Mouse (Mus musculus) kidney, adult 18-20 months (tissue): Measurements from ENCODE around the gene Parn.

Experiments used
- DNase-seq: peaks from one replicate; pipeline ENCODE4 v3.0.0; 2021

Parn gene

DNA sequence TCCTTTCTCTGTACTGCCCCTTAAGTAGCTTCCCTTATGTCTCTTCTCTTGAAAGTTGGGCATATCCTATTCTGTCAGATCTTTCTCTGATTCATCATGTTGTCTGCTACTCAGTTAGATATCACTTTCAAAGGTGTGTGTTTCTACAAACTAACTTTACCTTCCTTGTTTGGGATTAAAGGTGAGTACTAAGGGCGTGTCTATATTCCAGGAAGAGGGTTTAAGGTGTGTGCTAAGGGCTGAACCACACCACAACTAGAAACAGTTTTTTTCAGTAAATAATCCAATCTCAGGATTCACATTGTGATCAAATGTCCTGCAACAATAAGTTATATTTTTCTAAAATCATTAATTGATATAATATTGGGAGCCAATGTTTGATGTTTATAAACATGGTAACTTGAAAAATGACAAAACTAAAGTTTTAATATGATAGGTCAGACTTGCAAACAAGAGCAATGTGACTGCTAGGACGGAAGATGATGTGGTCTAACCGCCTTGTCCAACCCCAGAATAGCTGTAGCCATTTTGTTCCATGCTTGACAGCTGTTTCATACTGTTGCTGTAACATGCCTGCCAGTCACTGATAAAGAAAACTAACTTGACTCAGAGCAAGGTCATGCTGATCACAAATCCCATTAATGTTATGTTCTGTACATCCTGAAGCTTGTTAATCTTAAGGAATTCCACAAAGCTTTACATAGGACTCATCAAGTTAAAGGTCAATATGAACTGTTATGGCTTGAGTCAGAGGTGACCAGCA is 46.0 kb downstream of the Parn start:
- DNase-seq = no peak

DNA sequence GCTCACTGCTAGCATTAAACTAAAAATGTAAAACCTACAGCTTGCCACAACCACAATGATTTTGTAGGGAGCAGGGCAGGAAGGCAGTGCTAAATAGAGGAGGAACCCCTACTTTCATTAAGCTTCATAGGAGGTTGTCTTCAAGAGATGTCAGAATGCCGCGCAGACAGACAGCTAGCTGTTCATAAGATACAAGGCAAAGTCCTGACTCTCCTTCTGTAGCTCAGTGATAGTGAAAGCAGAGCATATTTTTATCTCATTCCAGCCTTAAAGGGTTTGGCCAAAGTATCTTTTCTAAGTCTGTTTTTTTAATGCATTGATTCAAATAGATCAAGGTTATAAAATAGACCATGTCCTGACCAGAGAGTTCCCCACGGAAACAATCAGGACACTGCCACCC is 47.8 kb downstream of the Parn start:
- DNase-seq = no peak

DNA sequence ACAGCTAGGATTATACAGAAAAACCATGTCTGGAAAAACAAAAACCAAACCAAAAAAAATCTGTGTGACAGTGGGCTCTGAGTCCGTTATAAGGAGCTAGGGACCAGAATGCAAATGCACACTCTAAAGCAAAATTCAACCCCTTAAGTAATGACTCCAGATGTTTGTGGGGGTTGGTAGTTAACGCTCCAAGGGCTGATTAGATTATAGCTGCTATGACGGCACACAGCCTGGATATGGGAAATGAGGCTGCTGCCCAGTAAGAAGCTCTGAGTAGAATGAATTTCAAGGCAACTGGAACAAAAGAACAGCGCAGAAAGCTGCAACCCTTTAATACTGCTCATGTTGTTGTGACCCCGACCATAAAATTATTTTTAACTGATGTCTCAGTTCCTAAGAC is 52.7 kb downstream of the Parn start:
- DNase-seq = no peak

DNA sequence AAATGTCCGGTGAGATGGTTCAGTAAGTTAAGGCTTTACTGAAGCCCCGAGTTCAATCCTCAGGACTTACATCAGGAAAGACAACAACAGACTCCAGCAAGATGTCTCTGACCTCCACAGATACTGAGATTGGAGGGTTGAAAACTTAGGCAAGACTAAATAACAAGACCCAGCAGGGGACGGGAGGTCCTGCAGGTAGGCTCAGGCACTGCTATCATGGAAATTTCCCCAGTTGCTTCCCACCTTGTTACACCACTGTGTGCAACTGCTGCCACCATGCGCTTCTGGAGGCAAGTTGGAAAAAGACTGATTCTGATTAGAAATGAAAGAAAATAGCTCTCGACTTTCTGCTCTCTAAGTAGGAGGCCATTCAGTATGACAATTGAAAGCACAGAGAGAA is 55.4 kb downstream of the Parn start:
- DNase-seq = no peak

DNA sequence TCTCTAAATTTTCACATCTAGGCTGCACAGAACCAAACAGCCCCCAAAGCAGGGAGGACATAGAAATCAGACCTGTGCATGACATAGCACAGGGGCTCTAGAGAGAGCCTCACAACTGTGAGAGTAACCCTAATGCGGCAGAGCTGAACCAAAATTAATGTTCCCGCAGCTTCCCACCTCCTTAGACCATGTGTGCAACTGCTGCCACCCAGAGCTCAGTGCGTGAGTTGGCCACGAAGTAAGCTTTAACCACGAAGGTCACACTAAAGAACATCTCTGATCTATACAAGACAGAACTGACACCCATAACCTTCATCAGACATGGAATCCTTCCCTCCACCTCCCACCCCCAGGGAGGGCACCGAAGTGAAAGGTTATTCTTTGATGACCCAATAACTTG is 55.9 kb downstream of the Parn start:
- no peak for DNase-seq

DNA sequence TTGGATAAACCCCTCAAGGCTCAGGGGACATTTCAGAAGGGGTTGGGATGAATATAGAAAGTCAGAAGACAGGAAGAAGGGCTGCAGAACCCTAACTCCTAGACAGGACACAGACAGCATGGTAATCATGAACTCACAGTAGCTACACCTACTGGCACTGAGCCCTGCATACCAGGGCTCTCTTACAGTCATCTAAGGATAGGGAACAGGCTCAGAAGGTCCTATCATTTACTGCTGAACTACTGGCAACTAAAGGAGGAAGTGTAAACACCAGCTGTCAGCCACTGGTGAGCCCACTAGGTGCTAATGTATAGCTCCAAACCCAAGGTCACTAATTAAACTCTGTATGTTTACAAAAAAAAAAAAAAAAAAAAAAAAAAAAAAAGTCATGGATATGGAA is 56.6 kb downstream of the Parn start:
- peak; percentile 34 for DNase-seq

DNA sequence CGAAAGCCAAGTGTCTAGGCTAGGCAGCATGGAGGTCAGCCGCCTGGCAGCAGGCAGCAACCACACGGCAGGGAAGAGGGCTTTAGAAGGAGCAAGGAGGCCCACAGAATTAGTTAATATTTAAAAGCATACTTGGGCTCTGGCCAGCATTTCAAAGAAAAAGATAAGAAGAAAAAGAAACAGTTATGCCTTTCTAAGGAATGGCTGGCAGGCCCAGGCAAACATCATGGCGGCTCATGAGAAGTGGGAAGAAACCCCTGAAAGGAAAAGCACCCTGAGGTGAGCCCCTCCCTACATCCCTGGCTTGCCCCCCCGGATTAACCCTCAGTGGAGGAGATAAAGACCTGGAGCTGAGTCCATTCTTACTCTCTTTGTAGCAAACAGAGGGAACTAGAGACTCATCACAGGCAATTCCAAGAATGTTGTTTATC is 57.0 kb downstream of the Parn start:
- peak; percentile 28 for DNase-seq

DNA sequence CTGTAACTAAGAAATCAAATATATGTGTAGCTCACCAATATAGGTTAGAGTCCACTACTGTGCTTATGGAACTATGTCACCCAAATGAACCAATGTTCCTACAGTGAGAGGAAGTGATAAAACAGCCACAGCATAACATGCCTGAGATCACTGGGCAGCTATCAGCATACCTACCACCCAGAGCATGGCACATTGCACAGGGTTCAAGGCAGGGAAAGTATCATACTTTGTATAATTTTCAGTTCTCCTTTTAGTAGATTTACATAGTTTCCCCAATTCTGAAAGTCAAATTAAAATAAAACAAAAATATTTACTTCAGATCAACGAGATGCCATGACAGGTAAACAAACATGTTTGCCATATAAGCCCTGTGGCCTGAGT is 59.3 kb downstream of the Parn start:
- no peak for DNase-seq

DNA sequence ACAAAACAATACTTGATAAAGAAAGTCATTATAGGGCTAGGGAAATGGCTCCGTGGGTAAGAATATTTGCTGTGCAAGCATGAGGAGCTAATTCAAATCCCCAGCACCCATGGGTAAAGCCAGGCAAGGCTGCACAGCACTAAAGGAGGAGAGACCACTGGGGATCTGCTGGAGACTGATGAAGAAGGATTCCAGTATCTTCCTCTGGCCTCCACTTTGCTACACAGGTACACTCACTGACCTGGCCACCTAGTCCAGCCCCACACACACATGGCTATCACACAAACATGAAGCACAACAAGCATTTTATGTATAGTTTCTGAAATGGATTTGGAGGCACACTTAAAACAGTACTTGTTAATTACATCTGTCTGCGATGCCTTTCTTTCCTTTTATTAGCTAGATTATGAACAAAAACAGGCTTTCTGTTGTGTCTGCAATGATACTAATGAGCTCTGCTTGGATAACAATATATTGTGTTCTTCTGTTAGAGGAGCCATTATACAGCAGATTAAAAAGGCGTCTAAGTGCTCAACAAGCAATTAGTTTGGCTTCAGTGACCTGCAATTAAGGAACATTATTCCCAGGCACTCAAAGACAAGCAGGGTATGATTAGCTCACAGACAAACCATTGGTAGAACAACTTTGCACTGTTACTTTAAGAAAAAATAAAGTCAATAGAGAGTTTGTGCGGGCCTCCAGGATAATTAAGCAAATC is 59.8 kb downstream of the Parn start:
- DNase-seq = no peak

DNA sequence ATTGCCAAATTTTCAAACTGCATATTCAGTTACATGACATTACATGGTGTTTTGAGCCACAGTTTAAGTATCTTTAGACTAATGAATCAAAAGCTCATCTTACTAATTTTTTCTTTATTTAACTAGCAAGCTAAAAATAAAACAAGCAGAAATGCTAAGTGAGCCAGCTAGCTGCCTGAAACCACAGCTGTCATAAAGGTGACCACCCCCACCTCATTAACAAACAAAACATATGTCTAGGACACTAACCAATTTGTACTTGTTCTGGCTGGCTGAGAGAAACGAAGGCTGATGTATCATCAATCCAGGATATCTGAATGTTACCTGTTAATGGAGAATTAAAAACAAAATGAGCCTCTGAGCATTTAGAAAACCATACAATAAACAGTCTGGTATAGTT is 65.2 kb downstream of the Parn start:
- DNase-seq = no peak

DNA sequence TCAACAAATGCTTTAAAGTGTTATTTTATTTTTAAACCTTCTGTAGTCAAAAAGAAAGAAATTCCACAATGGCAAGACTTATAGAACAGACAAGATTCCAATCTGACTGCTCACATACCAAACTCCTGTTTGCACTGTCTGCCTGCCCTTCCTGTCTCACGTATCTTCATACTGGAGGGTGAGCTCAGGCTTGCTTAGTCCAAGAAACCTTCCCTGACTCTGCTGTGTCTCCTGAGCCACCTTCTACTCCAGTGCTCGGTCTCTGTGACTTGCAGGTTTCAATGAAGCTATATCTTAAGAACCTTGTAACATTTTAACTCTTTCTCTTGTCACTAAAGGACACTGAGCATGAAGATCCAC is 78.9 kb downstream of the Parn start:
- DNase-seq = no peak

DNA sequence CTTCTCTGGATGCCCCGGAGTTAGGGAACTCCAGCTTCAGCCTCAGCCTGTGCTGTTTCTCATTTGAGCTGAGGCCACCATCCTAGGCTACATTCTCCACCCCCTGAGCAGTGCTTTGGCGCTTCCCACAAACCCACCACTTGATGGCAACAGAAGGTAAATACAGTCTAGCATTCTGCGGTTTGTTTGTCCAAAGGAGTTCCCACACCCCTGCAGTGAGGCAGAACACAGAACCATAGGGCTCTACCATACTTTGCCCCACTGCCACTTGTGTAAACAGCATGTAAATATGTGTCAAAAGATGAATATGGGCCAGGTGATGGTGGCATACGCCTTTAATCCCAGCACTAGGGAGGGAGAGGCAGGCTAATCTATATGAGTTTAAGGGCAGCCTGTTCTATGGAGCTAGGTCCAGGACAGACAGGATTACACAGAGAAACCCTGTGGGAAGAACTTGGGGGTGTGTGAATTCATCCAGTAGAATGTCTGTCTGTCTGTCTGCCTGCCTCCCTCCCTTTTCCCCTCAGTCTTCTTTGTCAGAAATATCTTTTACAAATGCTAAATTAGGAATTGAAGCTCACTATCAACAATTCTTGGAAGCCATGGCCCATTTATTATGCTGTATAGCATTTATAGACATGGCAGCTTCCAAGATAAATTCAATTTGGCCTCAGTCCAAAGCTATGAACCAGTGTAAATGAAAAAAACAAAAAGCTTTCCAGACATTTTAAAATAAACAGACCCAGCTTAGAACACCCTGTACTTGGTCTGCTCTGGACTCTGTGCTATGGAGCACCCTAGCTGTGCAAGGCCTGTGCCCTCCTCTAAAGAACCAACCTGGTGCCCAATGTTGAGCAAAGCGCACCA is 79.6 kb downstream of the Parn start:
- no peak for DNase-seq

DNA sequence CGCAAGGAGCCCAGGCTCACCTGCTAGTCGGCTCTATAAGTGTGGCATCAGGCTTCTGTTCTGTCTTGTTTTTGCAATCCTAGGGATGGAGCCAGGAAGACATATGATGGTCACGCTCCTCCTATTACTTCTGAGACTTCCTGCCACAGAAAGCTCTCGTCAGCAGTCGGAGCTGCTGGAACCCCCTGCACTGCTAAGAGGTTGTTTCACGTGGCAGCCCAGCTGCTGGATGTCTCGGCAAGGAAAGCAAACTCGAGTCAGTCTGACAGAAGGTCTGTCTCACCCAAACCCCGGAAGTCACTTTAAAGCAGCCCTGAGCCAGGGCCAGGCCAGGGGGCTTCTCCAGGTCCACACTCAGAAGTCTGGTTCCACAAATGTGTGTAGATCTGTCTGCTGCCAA is 82.7 kb downstream of the Parn start:
- peak; percentile 5 for DNase-seq

DNA sequence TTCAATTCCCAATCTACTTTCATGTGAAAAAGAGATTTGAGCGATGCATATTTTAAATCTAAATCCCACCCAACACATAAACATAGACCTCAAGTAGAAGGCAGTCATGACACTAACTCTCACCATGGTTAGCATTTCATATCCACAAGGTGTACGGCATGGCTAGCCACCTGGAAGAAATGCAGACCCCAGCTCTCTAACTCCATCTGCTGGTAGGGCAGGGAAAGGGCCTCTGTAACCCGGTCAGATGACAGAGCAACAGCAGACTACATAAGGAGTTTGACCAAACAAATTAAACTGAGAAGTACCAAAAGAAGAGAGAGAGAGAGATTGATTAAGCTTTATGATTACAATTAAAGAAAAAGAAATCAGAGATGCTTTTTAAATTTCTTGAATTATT is 87.2 kb downstream of the Parn start:
- peak; percentile 13 for DNase-seq

DNA sequence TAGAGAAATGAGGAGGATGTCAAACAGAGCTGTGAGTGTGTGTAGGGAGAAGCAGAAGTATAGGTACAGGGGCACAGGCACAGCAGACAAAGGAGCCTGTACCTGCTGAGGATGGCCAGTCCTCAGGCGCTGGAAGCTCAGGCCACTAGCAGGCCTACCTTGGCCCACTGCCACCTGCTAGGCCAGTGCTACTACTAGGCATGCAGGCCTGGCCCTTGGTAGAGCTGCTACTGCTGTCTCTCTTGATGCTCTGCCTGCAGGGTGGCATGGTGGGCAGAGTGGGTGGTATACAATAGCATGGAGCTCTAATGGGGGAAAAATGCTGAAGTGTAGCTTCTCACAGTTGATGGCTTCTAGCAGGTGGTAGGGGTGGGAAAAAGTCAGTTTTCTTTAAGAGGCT is 88.0 kb downstream of the Parn start:
- peak; percentile 5 for DNase-seq

DNA sequence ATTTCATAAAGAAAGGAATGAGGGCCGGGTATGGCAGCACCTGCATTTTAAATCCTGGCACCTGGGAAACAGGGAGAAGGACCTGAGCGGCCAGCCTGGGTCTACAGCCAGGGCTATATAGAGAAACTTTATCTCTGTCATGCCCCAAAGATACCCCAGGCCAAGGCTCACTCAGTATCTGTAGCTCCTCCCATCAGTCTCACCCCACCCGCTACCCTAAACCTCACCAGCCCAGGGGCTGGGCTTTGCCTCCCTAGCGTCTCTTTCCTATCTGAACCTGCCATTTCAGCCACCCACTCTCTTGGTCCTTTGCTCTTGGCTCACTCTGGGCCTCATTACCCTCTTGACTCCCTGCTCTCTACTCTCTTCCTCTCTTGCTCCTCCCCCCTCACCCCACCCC is 92.7 kb downstream of the Parn start:
- DNase-seq = no peak

DNA sequence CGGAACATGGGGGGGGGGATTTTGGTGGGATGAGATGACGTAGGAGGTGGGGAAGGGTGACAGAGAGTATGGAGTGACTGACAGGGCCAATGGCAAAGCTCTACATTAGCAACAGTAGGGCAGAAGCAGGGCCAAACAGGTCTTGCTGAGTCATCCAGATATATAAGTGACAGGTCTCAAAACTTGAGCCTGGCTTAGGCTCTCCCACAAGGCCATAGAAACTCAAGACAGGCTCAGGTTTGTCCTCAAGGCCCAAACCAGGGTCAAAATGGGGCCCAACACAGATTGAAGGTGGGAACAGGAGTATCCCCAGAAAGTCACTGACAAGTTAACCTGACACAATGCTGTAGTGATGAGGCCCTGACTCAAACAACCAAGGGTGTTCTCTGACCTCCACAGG is 99.7 kb downstream of the Parn start:
- DNase-seq = no peak

DNA sequence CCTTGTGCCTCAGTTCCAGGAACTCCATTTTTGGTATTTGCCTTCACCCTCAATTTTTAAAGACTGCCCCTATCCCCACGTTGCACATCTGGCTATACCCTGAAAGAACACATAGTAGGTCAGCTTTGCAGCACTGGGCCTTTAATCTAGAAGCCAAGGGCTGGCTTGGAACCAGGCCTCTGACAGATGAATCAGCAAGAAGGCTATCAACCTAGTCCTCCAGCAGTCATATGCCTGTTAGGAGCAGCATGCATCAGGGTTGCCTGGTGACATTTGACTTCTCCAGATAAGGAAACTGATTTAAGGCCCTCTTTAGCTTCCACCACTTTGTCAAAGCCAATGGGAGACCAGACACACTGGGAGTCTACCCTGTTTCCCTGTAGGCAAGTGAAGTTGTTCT is 100.4 kb downstream of the Parn start:
- DNase-seq = no peak

DNA sequence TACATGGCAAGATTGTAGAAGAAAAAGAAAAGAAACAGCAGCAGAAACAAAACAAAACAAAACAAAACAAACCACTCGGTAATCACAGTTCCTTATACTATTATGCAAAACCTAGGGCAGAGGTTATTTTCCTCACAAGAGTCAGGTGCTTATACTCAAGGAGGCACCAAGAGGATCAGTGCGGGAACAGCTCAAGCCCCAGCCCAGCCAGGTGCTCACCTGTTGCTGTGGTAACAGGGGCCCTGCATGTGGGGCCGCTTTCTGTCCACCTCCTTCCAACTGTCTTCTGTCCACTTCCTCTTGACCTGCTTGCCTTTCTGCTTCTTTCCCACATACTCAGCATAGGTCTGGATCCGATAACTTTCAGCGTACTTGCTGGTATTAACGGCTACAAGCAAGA is 101.6 kb downstream of the Parn start:
- DNase-seq = no peak

DNA sequence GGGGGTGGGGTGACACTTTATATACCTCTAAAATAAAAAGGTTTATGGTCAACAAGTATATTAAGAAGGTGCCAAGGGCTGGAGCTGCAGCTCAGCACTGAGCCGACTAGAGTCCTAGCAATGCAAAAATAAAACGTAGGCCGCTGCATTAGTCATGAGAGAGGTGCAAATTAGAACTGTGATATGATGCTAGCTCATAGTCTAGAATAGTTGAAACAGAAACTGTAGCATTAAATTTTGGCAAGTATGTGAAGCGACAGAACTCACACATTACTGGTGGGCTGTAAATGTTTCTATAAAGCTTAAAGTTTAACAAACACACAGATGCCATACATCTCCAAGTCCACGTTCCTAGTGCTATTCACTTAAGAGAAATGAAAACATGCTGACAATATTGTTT is 102.7 kb downstream of the Parn start:
- no peak for DNase-seq

DNA sequence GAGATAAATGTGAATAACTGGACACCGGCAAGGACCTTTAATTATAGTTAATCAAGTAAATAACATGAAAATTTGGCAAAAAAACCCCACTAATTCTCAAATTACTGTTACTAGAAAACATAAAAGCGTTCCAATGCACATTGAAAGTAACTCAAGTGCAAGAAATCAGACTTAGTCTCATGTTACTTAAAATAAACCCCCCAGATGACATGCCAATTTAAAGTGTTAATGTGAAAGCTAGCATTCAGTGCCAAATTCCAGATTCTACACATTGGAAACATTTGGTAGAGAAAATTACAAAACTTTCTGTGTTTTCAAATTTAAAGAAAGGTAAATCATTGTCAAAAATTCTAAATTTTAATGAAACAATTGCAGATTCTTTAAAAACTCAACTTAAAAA is 110.2 kb downstream of the Parn start:
- no peak for DNase-seq

DNA sequence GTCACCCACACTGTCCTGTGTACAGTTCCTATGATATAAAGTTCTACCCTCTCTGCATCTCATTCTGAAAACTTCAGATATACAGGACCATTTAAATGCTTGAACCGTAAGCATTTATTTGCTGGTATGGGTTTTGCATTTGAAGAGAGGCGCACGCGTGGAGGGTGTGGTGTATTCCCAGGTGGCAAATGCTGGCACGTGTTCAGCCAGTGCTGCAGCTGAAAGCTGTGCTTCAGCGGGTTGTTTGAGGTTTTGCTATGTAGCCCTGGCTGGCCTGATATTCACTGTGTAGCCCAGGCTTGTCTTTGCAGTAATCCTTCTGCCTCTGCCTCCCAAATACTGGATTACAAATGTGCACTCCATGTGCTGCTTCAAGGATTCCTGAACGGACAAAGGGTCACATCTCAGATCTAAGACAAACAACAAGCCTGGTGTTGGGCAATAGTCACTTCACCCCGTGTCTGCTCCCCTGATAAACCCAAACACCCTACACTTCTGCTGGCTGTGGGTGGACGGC is 111.0 kb downstream of the Parn start:
- no peak for DNase-seq

DNA sequence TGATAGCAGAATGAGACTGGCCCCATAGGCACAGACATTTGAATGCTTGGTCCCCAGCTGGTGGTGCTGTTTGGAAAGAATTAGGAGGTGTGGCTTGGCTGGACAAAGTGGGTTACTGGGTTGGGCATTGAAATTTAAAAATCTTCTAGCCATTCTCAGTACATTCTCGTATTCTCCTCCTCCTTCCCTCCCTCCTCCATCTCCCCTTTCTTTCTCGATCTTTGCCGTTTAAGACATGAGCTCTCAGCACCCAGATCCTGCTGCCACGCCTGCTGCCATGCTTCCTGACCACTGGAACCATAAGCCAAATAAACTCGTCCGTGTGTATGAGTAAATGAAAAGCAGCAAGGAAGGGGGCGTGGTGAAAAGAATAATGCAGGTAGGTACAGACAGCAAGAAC is 111.5 kb downstream of the Parn start:
- no peak for DNase-seq

DNA sequence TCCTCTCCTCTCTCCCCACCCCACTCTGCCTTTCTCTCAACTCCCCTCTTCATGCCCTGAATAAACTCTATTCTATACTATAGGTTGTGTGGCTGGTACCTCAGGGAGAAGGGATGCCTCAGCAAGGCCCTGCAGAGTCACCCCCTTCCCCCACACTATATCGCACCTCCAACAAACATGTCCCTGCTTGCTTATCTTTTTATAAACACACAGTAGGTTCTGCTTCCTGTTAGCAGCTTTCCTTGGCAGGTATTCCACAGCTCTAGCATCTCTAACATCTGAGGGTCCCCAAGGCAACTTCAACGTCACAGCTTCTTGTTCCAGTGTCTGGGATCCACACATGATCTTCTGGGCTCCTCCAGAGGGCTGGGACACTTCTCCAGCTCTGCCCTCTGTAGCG is 117.3 kb downstream of the Parn start:
- DNase-seq = no peak
